Mouse (Mus musculus) lung, postnatal 0 days (tissue): ENCODE measurements around the gene Rxrg.

Experiments
- CTCF ChIP-seq: IDR thresholded peaks from 2 replicates; pipeline ENCODE4 v1.5.1; 2016; ENCODE audit warnings: antibody characterized with exemption, mild to moderate bottlenecking
- EP300 ChIP-seq: IDR thresholded peaks from 2 replicates; pipeline ENCODE4 v1.6.1; 2016; ENCODE audit warnings: antibody characterized with exemption, mild to moderate bottlenecking, control low read depth

DNA sequence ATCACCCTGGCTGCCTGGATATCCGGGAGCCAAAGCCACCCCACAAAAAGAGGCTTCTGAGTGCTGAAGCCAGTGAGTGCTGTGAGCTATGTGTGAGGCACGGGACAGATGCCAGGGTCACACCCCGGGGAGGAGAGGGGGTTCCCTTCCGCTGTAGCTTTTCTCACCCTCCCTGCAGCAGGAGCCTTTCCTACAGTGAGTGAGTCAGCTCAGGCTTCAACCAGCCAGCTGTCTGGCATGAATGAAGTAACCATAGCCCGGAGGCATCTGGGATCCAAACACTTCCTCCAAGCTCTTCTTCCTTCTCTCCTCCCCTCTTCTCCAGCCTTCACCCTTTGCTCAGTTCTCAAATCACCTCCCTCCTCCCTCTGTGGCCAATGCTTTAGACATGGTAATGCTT, 46.6 kb upstream of the Rxrg start:
- no peak for TF ChIP-seq EP300
- TF ChIP-seq CTCF: no peak
